Mouse (Mus musculus): ENCODE data around the gene Tm7sf2. TPM values are rescaled to one million over a fixed set of nuclear protein-coding genes. Genes with fewer than 3 reads are reported as not detected.

The Tm7sf2 gene
- polyA plus RNA-seq, 2 experiments, result 35.0 to 35.9 TPM

DNA sequence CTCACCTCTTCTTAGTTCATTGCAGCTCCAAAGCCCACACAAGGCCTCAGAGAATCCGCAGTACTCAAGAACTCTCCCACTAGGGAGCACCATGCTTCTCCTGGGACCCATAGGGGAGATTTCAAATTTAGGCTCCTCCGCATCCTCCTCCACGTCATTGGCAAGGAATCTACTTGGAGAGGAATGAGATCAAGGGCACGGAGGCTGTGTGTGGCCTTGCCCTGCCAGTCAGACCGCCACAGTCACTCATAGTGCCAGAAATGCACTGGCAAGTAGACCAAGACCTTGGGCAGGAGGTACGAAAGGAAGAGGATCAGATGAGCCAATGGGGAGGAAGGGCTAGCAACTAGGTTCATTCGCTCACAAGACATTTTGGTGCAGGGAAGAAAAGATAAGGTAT lies 44.2 kb downstream of the Tm7sf2 start:
- no peak for DNase-seq (ENCODE audit: low read depth in 3 of 3, low spot score in 3 of 3)
- no peaks in the 10 kb centered on the region for H3K36me3 ChIP-seq (replicated peaks; ENCODE audit: control insufficient read depth, insufficient read depth, low read depth)
- no peak overlapping the region for H3K4me3 ChIP-seq (ENCODE audit: insufficient read depth in 1 of 2, low read depth in 2 of 2, low read length in 2 of 2)
- H3K9ac ChIP-seq (replicated peaks), result no peak overlapping the region
- H3K27ac ChIP-seq, result no peak overlapping the region
- H3K27me3 ChIP-seq (ENCODE audit: control insufficient read depth, insufficient read depth, low read length), result no peaks in the 10 kb centered on the region
- peaks cover 0 to 6% of the 10 kb centered on the region in 2 experiments; a peak in 3 of 4 replicates for H3K4me1 ChIP-seq (replicated peaks; ENCODE audit: control insufficient read depth in 2 of 2, insufficient read depth in 2 of 2, low read length in 1 of 2)
- TF ChIP-seq EP300 (IDR thresholded peaks at IDR 0.05; ENCODE audit: low read depth) (no peak), CTCF (IDR thresholded peaks at IDR 0.05; ENCODE audit: low read depth) (no peak)
- H3K4me2 ChIP-seq (ENCODE audit: low read depth), result no peak overlapping the region
- WGBS (ENCODE audit: insufficient replicate concordance), result 63% methylated on average over 7 of the region's 7 CpGs
- ATAC-seq (ENCODE audit: insufficient read depth), result no peak
- no peaks in the 10 kb centered on the region for H3K9me3 ChIP-seq (ENCODE audit: control insufficient read depth, low read length)

GRCm38 (mm10) chr19:6023059-6023458 lies 45.1 kb downstream of the Tm7sf2 start:
- H3K4me1 ChIP-seq (replicated peaks; ENCODE audit: control insufficient read depth in 2 of 2, insufficient read depth in 2 of 2, low read length in 1 of 2), result peaks cover 5 to 12% of the 10 kb centered on the region in 2 experiments
- DNase-seq (ENCODE audit: low read depth in 3 of 3, low spot score in 3 of 3) (no peak), ATAC-seq (ENCODE audit: insufficient read depth) (no peak)
- H3K27ac ChIP-seq, result no peak overlapping the region
- H3K9me3 ChIP-seq (ENCODE audit: control insufficient read depth, low read length), result no peaks in the 10 kb centered on the region
- no peaks in the 10 kb centered on the region for H3K36me3 ChIP-seq (replicated peaks; ENCODE audit: control insufficient read depth, insufficient read depth, low read depth)
- TF ChIP-seq EP300 (IDR thresholded peaks at IDR 0.05; ENCODE audit: low read depth) (no peak), CTCF (IDR thresholded peaks at IDR 0.05; ENCODE audit: low read depth) (no peak)
- no peaks in the 10 kb centered on the region for H3K27me3 ChIP-seq (ENCODE audit: control insufficient read depth, insufficient read depth, low read length)
- H3K4me2 ChIP-seq (ENCODE audit: low read depth), result no peak overlapping the region
- WGBS (ENCODE audit: insufficient replicate concordance), result 69% methylated on average over 8 of the region's 8 CpGs
- no peak overlapping the region for H3K4me3 ChIP-seq (ENCODE audit: insufficient read depth in 1 of 2, low read depth in 2 of 2, low read length in 2 of 2)
- no peak overlapping the region for H3K9ac ChIP-seq (replicated peaks)

GRCm38 (mm10) chr19:6020276-6020675 lies 47.9 kb downstream of the Tm7sf2 start:
- Histone ChIP-seq H3K27me3 (ENCODE audit: control insufficient read depth, insufficient read depth, low read length) (no peaks in the 10 kb centered on the region), H3K27ac (no peak overlapping the region), H3K9me3 (ENCODE audit: control insufficient read depth, low read length) (no peaks in the 10 kb centered on the region), H3K4me1 (replicated peaks; ENCODE audit: control insufficient read depth in 2 of 2, insufficient read depth in 2 of 2, low read length in 1 of 2) (peaks cover 16 to 30% of the 10 kb centered on the region in 2 experiments), H3K36me3 (replicated peaks; ENCODE audit: control insufficient read depth, insufficient read depth, low read depth) (no peaks in the 10 kb centered on the region), H3K4me3 (ENCODE audit: insufficient read depth in 1 of 2, low read depth in 2 of 2, low read length in 2 of 2) (no peak overlapping the region), H3K9ac (replicated peaks) (0 out of 2 replicates have a peak overlapping the region, but pooled peaks have one; percentile 13), H3K4me2 (ENCODE audit: low read depth) (no peak overlapping the region)
- TF ChIP-seq EP300 (IDR thresholded peaks at IDR 0.05; ENCODE audit: low read depth), result no peak
- TF ChIP-seq CTCF (IDR thresholded peaks at IDR 0.05; ENCODE audit: low read depth), result peak; percentile 29; the same call in 1 of the 2 replicates
- ATAC-seq (ENCODE audit: insufficient read depth) (no peak), DNase-seq (ENCODE audit: low read depth in 3 of 3, low spot score in 3 of 3) (no peak)
- WGBS (ENCODE audit: insufficient replicate concordance), result 24% methylated on average over 3 of the region's 3 CpGs

DNA sequence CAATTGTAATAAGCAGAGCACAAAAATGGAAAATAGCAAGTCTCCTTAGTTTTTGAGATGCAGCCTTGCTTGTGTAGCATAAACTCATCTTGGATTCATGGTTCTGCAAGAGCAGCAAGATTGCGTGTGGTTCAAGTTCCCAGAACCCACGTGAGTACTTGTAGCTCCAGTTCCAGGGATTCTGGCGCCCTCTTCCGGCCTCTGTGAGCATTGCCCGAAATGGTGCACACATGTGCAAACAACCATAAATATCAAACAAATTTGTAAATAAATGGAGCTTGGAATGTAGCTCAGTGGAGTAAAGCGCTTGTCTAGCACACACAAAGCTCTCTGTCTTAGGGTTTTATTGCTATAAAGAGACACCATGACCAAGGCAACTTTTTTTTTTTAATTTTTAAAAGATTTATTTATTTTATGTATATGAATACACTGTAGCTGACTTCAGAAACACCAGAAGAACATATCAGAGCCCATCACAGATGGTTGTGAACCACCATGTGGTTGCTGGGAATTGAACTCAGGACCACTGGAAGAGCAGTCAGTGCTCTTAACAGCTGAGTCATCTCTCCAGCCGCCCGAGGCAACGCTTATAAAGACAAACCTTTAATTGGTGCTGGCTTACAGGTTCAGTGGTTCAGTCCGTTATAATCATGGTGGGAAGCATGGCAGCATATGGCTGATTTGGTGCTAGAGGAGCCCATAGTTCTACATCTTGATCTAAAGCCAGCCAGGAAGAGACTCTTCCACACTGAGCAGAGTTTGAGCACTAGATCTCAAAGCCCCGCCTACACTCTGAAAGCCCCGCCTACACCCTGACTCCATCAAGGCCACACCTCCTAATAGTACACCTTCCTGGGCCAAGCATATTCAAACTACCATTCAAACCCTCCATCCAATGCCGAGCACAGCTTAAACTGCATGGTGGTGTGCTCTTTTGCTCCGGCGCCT lies 49.8 kb downstream of the Tm7sf2 start:
- Histone ChIP-seq H3K4me1 (replicated peaks; ENCODE audit: control insufficient read depth in 2 of 2, insufficient read depth in 2 of 2, low read length in 1 of 2) (peaks cover 23 to 43% of the 10 kb centered on the region in 2 experiments), H3K9me3 (ENCODE audit: control insufficient read depth, low read length) (no peaks in the 10 kb centered on the region), H3K27ac (peak overlapping the region; percentile 58), H3K9ac (replicated peaks) (peak overlapping the region; percentile 47), H3K27me3 (ENCODE audit: control insufficient read depth, insufficient read depth, low read length) (no peaks in the 10 kb centered on the region), H3K36me3 (replicated peaks; ENCODE audit: control insufficient read depth, insufficient read depth, low read depth) (no peaks in the 10 kb centered on the region), H3K4me2 (ENCODE audit: low read depth) (peak overlapping the region; percentile 57), H3K4me3 (ENCODE audit: insufficient read depth in 1 of 2, low read depth in 2 of 2, low read length in 2 of 2) (peak overlapping the region; percentile 30 to 33)
- ATAC-seq (ENCODE audit: insufficient read depth) (peak; percentile 33), DNase-seq (ENCODE audit: low read depth in 3 of 3, low spot score in 3 of 3) (peak; percentile 82 to 85 (median 82))
- 20% methylated on average over 15 of the region's 15 CpGs for WGBS (ENCODE audit: insufficient replicate concordance)
- TF ChIP-seq EP300 (IDR thresholded peaks at IDR 0.05; ENCODE audit: low read depth) (peak; percentile 34; the same call in 1 of the 2 replicates), CTCF (IDR thresholded peaks at IDR 0.05; ENCODE audit: low read depth) (peak; percentile 98)

- TF ChIP-seq EP300 (IDR thresholded peaks at IDR 0.05; ENCODE audit: low read depth) (no peak), CTCF (IDR thresholded peaks at IDR 0.05; ENCODE audit: low read depth) (peak; percentile 44)
- Histone ChIP-seq H3K4me1 (replicated peaks; ENCODE audit: control insufficient read depth in 2 of 2, insufficient read depth in 2 of 2, low read length in 1 of 2) (peaks cover 23 to 41% of the 10 kb centered on the region in 2 experiments), H3K9ac (replicated peaks) (peak overlapping the region; percentile 81), H3K4me3 (ENCODE audit: insufficient read depth in 1 of 2, low read depth in 2 of 2, low read length in 2 of 2) (peak overlapping the region; percentile 74 to 89; a peak in 3 of 4 replicates), H3K9me3 (ENCODE audit: control insufficient read depth, low read length) (no peaks in the 10 kb centered on the region), H3K36me3 (replicated peaks; ENCODE audit: control insufficient read depth, insufficient read depth, low read depth) (peaks cover 5% of the 10 kb centered on the region), H3K4me2 (ENCODE audit: low read depth) (peak overlapping the region; percentile 90), H3K27ac (peak overlapping the region; percentile 85), H3K27me3 (ENCODE audit: control insufficient read depth, insufficient read depth, low read length) (no peaks in the 10 kb centered on the region)
- ATAC-seq (ENCODE audit: insufficient read depth), result no peak
- WGBS (ENCODE audit: insufficient replicate concordance), result 49% methylated on average over 7 of the region's 7 CpGs
- no peak for DNase-seq (ENCODE audit: low read depth in 3 of 3, low spot score in 3 of 3)
Measured at GRCm38 (mm10) chr19:6016532-6016931, 51.6 kb downstream of the Tm7sf2 start.

Measured in liver, embryonic 14.5 days (tissue).